8 mouse cellular contexts compared by ENCODE assay signal in the genomic region with DNA sequence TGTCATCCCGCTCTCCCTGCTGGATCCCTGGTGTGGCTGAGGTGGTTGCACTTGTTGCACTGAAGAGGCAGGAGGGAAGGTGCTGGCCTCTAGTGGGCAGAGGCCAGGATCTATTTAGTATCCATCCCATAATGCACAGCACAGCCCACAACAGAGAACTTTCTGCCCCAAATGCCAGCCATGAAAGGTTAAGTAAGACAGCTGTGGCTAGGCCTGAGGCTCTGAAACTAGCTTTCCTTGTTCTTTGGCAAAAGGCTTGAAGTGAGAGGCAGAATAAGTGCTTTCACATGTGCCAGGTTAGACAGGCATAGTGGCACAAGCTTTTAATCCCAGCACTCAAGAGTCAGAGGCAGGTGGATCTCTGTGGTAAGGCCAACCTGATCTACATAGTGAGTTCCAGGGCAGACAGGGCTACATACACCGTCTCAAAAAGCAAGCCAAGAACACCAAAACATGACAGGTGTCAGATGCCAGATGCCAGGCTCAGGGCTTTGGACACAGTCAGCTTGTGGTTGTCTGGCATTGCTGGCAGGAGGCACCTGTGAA.
DNase-seq lines count a peak whose midpoint lies in the region.

No protein-coding gene starts in this region.

- peaks cover 6% of the 10 kb centered on the region for H3K36me3 ChIP-seq in midbrain, embryonic 10.5 days

- peak; percentile 93 for DNase-seq in heart, adult 11 months
- no peak for DNase-seq in heart, postnatal 36 days
- peak; percentile 51 to 54 for DNase-seq in CD8-positive naive resting alpha-beta T cell, adult 2 months (ENCODE audit: low read depth in 2 of 2, low spot score in 2 of 2)
- peak; percentile 13 to 28 for DNase-seq in cerebellum, postnatal 10 days
- peak; percentile 68 for DNase-seq in lung, postnatal 36 days
- DNase-seq in midbrain, embryonic 10.5 days (ENCODE audit: low spot score) = no peak
- no peak for DNase-seq in layer of hippocampus, adult 9-10 months (ENCODE audit: low spot score)
- DNase-seq in testis, postnatal 14 days (ENCODE audit: low spot score) = no peak

- H3K4me3 ChIP-seq in midbrain, embryonic 10.5 days = no peak overlapping the region

- no peaks in the 10 kb centered on the region for H3K9me3 ChIP-seq in midbrain, embryonic 10.5 days (replicated peaks)

- intact Hi-C loops in heart, postnatal 36 days (cut with DNase I) = loop anchor here (5.0 kb wide), 1 partner anchor 118 kb away; no protein-coding TSS in a partner anchor

- no peaks in the 10 kb centered on the region for H3K27me3 ChIP-seq in midbrain, embryonic 10.5 days (ENCODE audit: low read depth, poor library complexity, severe bottlenecking)

- H3K27ac ChIP-seq in midbrain, embryonic 10.5 days (replicated peaks) = no peak overlapping the region

- WGBS in midbrain, embryonic 10.5 days = 90% methylated on average over 2 of the region's 2 CpGs

- H3K4me1 ChIP-seq in midbrain, embryonic 10.5 days = peaks cover 11% of the 10 kb centered on the region

Comparison
In these comparisons a context has a peak if more than half of its experiments do, and no peak if none do; other contexts are left out.
1. DNase-seq: peak in heart, adult 11 months (single experiment), CD8-positive naive resting alpha-beta T cell, adult 2 months (2 of 2), cerebellum, postnatal 10 days (2 of 2) and lung, postnatal 36 days (single experiment); none in heart, postnatal 36 days (0 of 2), midbrain, embryonic 10.5 days (single experiment), layer of hippocampus, adult 9-10 months (single experiment) and testis, postnatal 14 days (single experiment).